8 mouse cellular contexts compared by ENCODE assay signal in genomic region chr12:19288271-19288890, GRCm38 (mm10).
DNase-seq lines count a peak whose midpoint lies in the region; ATAC-seq and TF ChIP-seq lines count a peak whose summit lies in the region.
"Not testable (repeated sequence)": the region's sequence is repeated elsewhere in the genome, so short reads cannot be mapped to it uniquely, and the experiment has no call there.

No protein-coding gene starts in this region.

- peak; percentile 10 for DNase-seq in cerebellum, postnatal 14 days
- peak; percentile 53 to 55 for DNase-seq in frontal cortex, postnatal 36 days (ENCODE audit: low spot score in 2 of 2)
- peak; percentile 57 for DNase-seq in hindbrain, embryonic 11.5 days (ENCODE audit: low spot score)
- DNase-seq in layer of hippocampus, adult 18-20 months (ENCODE audit: low spot score in 2 of 2) = peak; percentile 50 to 71
- DNase-seq in liver, embryonic 13.5 days = peak; percentile 52
- DNase-seq in neural tube, embryonic 10.5 days (ENCODE audit: extremely low spot score, low spot score) = peak; percentile 49

- ATAC-seq in hindbrain, embryonic 11.5 days (ENCODE audit: low FRiP score) = peak; percentile 66; the same call in 1 of the 2 replicates
- ATAC-seq in liver, embryonic 13.5 days (ENCODE audit: low read depth) = peak; percentile 81
- peak; percentile 63; the same call in 1 of the 2 replicates for ATAC-seq in stomach, embryonic 15.5 days (ENCODE audit: insufficient read depth, low FRiP score, low read depth)

- H3K27ac ChIP-seq in ES-Bruce4 (ENCODE audit: insufficient read depth, low read length); hindbrain, embryonic 11.5 days (ENCODE audit: low read depth, low read length); liver, embryonic 13.5 days; stomach, embryonic 15.5 days: not testable (repeated sequence)

- H3K36me3 ChIP-seq in ES-Bruce4 (ENCODE audit: control insufficient read depth, insufficient read depth, low read length, poor library complexity, severe bottlenecking); hindbrain, embryonic 11.5 days (ENCODE audit: control insufficient read depth, insufficient read depth, low read length); liver, embryonic 13.5 days; stomach, embryonic 15.5 days: not testable (repeated sequence)

- not testable (repeated sequence) for H3K9me3 ChIP-seq in ES-Bruce4 (replicated peaks; ENCODE audit: control insufficient read depth, insufficient read depth, low read length, poor library complexity, severe bottlenecking); hindbrain, embryonic 11.5 days (ENCODE audit: control insufficient read depth, low read length); liver, embryonic 13.5 days (replicated peaks); stomach, embryonic 15.5 days

- peak overlapping the region; percentile 73 for H3K4me3 ChIP-seq in ES-Bruce4 (ENCODE audit: low read depth, low read length)
- H3K4me3 ChIP-seq in hindbrain, embryonic 11.5 days (ENCODE audit: low read depth, low read length) = peak overlapping the region; percentile 25
- H3K4me3 ChIP-seq in liver, embryonic 13.5 days (replicated peaks) = peak overlapping the region; percentile 56
- H3K4me3 ChIP-seq in stomach, embryonic 15.5 days (replicated peaks) = peak overlapping the region; percentile 43

- WGBS in hindbrain, embryonic 11.5 days = 5% methylated on average over 41 of the region's 75 CpGs
- WGBS in liver, embryonic 13.5 days (ENCODE audit: insufficient replicate concordance) = 3% methylated on average over 66 of the region's 75 CpGs
- WGBS in stomach, embryonic 15.5 days = 4% methylated on average over 63 of the region's 75 CpGs

- not testable (repeated sequence) for H3K27me3 ChIP-seq in ES-Bruce4 (ENCODE audit: control insufficient read depth, insufficient read depth, low read length, poor library complexity, severe bottlenecking); hindbrain, embryonic 11.5 days (ENCODE audit: control insufficient read depth, insufficient read depth, low read length); liver, embryonic 13.5 days; stomach, embryonic 15.5 days (replicated peaks)

- TF ChIP-seq POLR2A in ES-Bruce4 (IDR thresholded peaks at IDR 0.05; ENCODE audit: insufficient read depth, low read length) = not testable (repeated sequence)

- peak overlapping the region; percentile 88 for H3K9ac ChIP-seq in ES-Bruce4 (ENCODE audit: low read depth, poor library complexity, severe bottlenecking)
- H3K9ac ChIP-seq in hindbrain, embryonic 11.5 days (ENCODE audit: low read depth, low read length) = 0 out of 2 replicates have a peak overlapping the region, but pooled peaks have one; percentile 15
- peak overlapping the region; percentile 49; the same call in 1 of the 2 replicates for H3K9ac ChIP-seq in liver, embryonic 13.5 days
- H3K9ac ChIP-seq in stomach, embryonic 15.5 days = not testable (repeated sequence)

- TF ChIP-seq CTCF in ES-Bruce4 (IDR thresholded peaks at IDR 0.05; ENCODE audit: low read depth, low read length) = not testable (repeated sequence)

- not testable (repeated sequence) for H3K4me2 ChIP-seq in hindbrain, embryonic 11.5 days (replicated peaks; ENCODE audit: low read depth, low read length)
- H3K4me2 ChIP-seq in liver, embryonic 13.5 days = peak overlapping the region; percentile 59
- peak overlapping the region; percentile 45 for H3K4me2 ChIP-seq in stomach, embryonic 15.5 days

- not testable (repeated sequence) for TF ChIP-seq EP300 in ES-Bruce4 (IDR thresholded peaks at IDR 0.05; ENCODE audit: insufficient read depth, low read depth, low read length)

- not testable (repeated sequence) for H3K4me1 ChIP-seq in ES-Bruce4 (ENCODE audit: control insufficient read depth, insufficient read depth, low read length); hindbrain, embryonic 11.5 days (replicated peaks; ENCODE audit: control insufficient read depth, insufficient read depth, low read length); liver, embryonic 13.5 days (replicated peaks); stomach, embryonic 15.5 days

Comparison
In these comparisons a context has a peak if more than half of its experiments do, and no peak if none do; other contexts are left out.
1. DNase-seq: peak in every context shown above with its lines; median percentile 60 in layer of hippocampus, adult 18-20 months; 57 in hindbrain, embryonic 11.5 days; 54 in frontal cortex, postnatal 36 days; 52 in liver, embryonic 13.5 days; 49 in neural tube, embryonic 10.5 days; 10 in cerebellum, postnatal 14 days.